Mouse (Mus musculus) heart, postnatal 36 days (tissue): Measurements from ENCODE around the gene Wipi2. TPM values are rescaled to one million over a fixed set of nuclear protein-coding genes. Genes with fewer than 3 reads are reported as not detected.

Experiments
- DNase-seq, 2 experiments: peaks; one replicate each; pipeline ENCODE4 v3.0.0; 2021 to 2022
- intact Hi-C: fragments of 180-260 bp; cut with DNase I; formaldehyde crosslinking; loops from one replicate; pipeline ENCODE4 v1.15.1; 2025
- total RNA-seq, 2 experiments: library from RNA; stranded (reverse); gene quantifications; 2 replicates each; pipeline ENCODE4 v1.2.3; 2021

Gene Wipi2
- total RNA-seq, 2 experiments from 2014 or later, result 41.0 to 45.1 TPM

- intact Hi-C loops, result no loop called here
- DNase-seq, result no peak
Observed at GRCm38 (mm10) chr5:142716056-142716455, 88.6 kb downstream of the Wipi2 start.

- peak; percentile 81 to 90 for DNase-seq
- intact Hi-C loops, result loop anchor here (1.0 to 2.0 kb wide), 5 partner anchors 45 to 240 kb away; no protein-coding TSS in a partner anchor
Observed at GRCm38 (mm10) chr5:142718037-142718436, 90.5 kb downstream of the Wipi2 start.

DNA sequence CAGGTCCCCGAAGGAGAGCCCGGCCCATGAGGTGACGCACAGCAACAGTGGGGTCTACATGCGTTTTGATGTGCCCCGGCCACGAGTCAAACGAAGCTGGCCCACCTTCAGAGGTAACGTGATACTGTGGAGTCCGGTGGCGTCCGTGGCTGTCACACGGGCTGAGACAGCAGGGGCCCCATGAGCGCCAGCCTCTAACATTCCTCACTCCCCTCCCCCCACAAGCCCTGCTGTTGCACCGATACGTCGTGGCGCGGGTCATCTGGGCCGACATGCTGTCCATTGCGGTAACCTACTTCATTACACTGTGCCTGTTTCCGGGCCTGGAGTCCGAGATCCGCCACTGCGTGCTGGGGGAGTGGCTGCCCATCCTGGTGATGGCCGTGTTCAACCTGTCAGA is 91.0 kb downstream of the Wipi2 start:
- intact Hi-C loops, result loop anchor here (1.0 to 2.0 kb wide), 5 partner anchors 45 to 240 kb away; no protein-coding TSS in a partner anchor
- no peak for DNase-seq

- intact Hi-C loops, result loop anchor here (2.0 kb wide), 1 partner anchor 217 kb away; no protein-coding TSS in a partner anchor
- no peak for DNase-seq
Observed at GRCm38 (mm10) chr5:142719897-142720296, 92.4 kb downstream of the Wipi2 start.

Other genes starting within 250 kb of the Wipi2 start
- gene Foxk1, start 226.2 kb upstream of the Wipi2 start, total RNA-seq, result 10 to 100 TPM; 15.7 to 15.8 TPM
- gene Ap5z1, start 163.8 kb upstream of the Wipi2 start, total RNA-seq, result 1 to 10 TPM; 6.2 to 6.4 TPM
- gene Papolb, start 97.6 kb upstream of the Wipi2 start, total RNA-seq, result under 1 TPM in 1 of 2 experiments, not detected in 1; 0.14 TPM
- 1 to 10 TPM; 1.3 to 1.7 TPM for gene Radil, start 76.6 kb upstream of the Wipi2 start, total RNA-seq
- gene Mmd2, start 18.9 kb upstream of the Wipi2 start, total RNA-seq, result under 1 TPM in 1 of 2 experiments, not detected in 1; 0.28 TPM
- gene Slc29a4, start 64.8 kb downstream of the Wipi2 start, total RNA-seq, result under 1 TPM; 0.08 to 0.25 TPM
- 10 to 100 TPM; 55.4 to 62.3 TPM for gene Tnrc18, start 190.0 kb downstream of the Wipi2 start, total RNA-seq